ENCODE assay signal across 21 mouse cellular contexts in genomic region chr9:112864921-112865320, GRCm38 (mm10).
DNase-seq lines count a peak whose midpoint lies in the region; ATAC-seq lines count a peak whose summit lies in the region.
"Had no signal": no experiment of that assay in that cellular context is flagged by ENCODE, and none has a peak within 500 bp of the region (broad histone marks: within the 10 kb centered on the region; RNA-seq: fewer than 3 reads in every experiment).

No protein-coding gene starts in this region.

- no peak overlapping the region for H3K9ac ChIP-seq in midbrain, embryonic 14.5 days (replicated peaks; ENCODE audit: low read length)
- H3K9ac ChIP-seq: embryonic facial prominence, embryonic 15.5 days; forebrain, embryonic 12.5 days; hindbrain, embryonic 15.5 days had no signal

- no peaks in the 10 kb centered on the region for H3K9me3 ChIP-seq in midbrain, embryonic 14.5 days (ENCODE audit: control insufficient read depth, low read length)
- H3K9me3 ChIP-seq: embryonic facial prominence, embryonic 15.5 days; forebrain, embryonic 12.5 days; hindbrain, embryonic 15.5 days had no signal

- H3K4me3 ChIP-seq in midbrain, embryonic 14.5 days (replicated peaks; ENCODE audit: low read depth, low read length), result no peak overlapping the region
- H3K4me3 ChIP-seq: embryonic facial prominence, embryonic 15.5 days; forebrain, embryonic 12.5 days; gastrocnemius, adult 2 months; heart, adult 2 months; hindbrain, embryonic 15.5 days; myocyte had no signal

- no peaks in the 10 kb centered on the region for H3K36me3 ChIP-seq in midbrain, embryonic 14.5 days (ENCODE audit: control insufficient read depth, insufficient read depth, low read length)
- H3K36me3 ChIP-seq: embryonic facial prominence, embryonic 15.5 days; forebrain, embryonic 12.5 days; hindbrain, embryonic 15.5 days had no signal

- H3K4me2 ChIP-seq in midbrain, embryonic 14.5 days (ENCODE audit: low read length), result no peak overlapping the region
- H3K4me2 ChIP-seq: embryonic facial prominence, embryonic 15.5 days; forebrain, embryonic 12.5 days; hindbrain, embryonic 15.5 days; midbrain, embryonic 11.5 days had no signal

- 0 out of 2 replicates have a peak, but pooled peaks cover 5% of the 10 kb centered on the region for H3K27me3 ChIP-seq in midbrain, embryonic 14.5 days (ENCODE audit: control insufficient read depth, insufficient read depth, low read length)
- H3K27me3 ChIP-seq: embryonic facial prominence, embryonic 15.5 days; forebrain, embryonic 12.5 days; hindbrain, embryonic 15.5 days had no signal

- peaks cover 10% of the 10 kb centered on the region; the same call in 1 of the 2 replicates for H3K4me1 ChIP-seq in midbrain, embryonic 14.5 days (ENCODE audit: control insufficient read depth, insufficient read depth, low read length)
- H3K4me1 ChIP-seq: embryonic facial prominence, embryonic 15.5 days; forebrain, embryonic 12.5 days had no signal

- DNase-seq in kidney, postnatal 14 days, result peak; percentile 3
- DNase-seq in kidney, adult 8-10 months, result no peak
- peak; percentile 65 to 82 for DNase-seq in layer of hippocampus, adult 18-20 months (ENCODE audit: low spot score in 2 of 2)
- DNase-seq in layer of hippocampus, postnatal 10 days (ENCODE audit: low spot score in 2 of 2), result peak; percentile 13 to 35
- DNase-seq in right cerebral cortex, postnatal 10 days (ENCODE audit: low spot score in 2 of 2), result peak; percentile 28 to 65
- DNase-seq in gastrocnemius, postnatal 10 days, result no peak
- no peak for DNase-seq in midbrain, embryonic 14.5 days
- DNase-seq: adrenal gland, adult 2 months; cerebellum, adult 18-20 months; gastrocnemius, adult 2 months; heart, adult 2 months; heart, postnatal 10 days; lung, postnatal 4 days; thymus, adult 2 months had no signal

- no peak overlapping the region for H3K27ac ChIP-seq in midbrain, embryonic 14.5 days (replicated peaks; ENCODE audit: low read depth, low read length)
- H3K27ac ChIP-seq: embryonic facial prominence, embryonic 15.5 days; forebrain, embryonic 12.5 days; gastrocnemius, adult 2 months; heart, adult 2 months; hindbrain, embryonic 15.5 days had no signal

- 79% methylated on average over 1 of the region's 1 CpGs for WGBS in midbrain, embryonic 14.5 days

- no peak for ATAC-seq in midbrain, embryonic 14.5 days (ENCODE audit: low FRiP score, low TSS enrichment)
- ATAC-seq: CD4-positive, CD25-positive, alpha-beta regulatory T cell, adult 4 months; intestine, postnatal 0 days had no signal

Comparison
In these comparisons a context has a peak if more than half of its experiments do, and no peak if none do; other contexts are left out.
1. DNase-seq: peak in kidney, postnatal 14 days (single experiment), layer of hippocampus, adult 18-20 months (2 of 2), layer of hippocampus, postnatal 10 days (2 of 2) and right cerebral cortex, postnatal 10 days (2 of 2); none in kidney, adult 8-10 months (0 of 2), gastrocnemius, postnatal 10 days (single experiment) and midbrain, embryonic 14.5 days (single experiment).